Mouse (Mus musculus): ENCODE data around the gene Eef1a2. TPM values are rescaled to one million over a fixed set of nuclear protein-coding genes. Genes with fewer than 3 reads are reported as not detected.
A peak's percentile ranks its signal among the peaks of the same experiment; 100 is the strongest.

The Eef1a2 gene
- total RNA-seq, 2 experiments from 2014 or later: 1,080 to 1,201 TPM

- peak in 1 of 2 experiments; percentile 32 for DNase-seq (ENCODE audit: extremely low spot score in 1 of 2, low spot score in 1 of 2)
Measured at GRCm38 (mm10) chr2:181159091-181159514, 2.3 kb upstream of the Eef1a2 start.

GRCm38 (mm10) chr2:181158471-181158870, 1.7 kb upstream of the Eef1a2 start:
- DNase-seq (ENCODE audit: extremely low spot score in 1 of 2, low spot score in 1 of 2): no peak

- no peak for DNase-seq (ENCODE audit: extremely low spot score in 1 of 2, low spot score in 1 of 2)
Measured at GRCm38 (mm10) chr2:181157716-181158302, 995 bp upstream of the Eef1a2 start.

- no peak for DNase-seq (ENCODE audit: extremely low spot score in 1 of 2, low spot score in 1 of 2)
Measured at GRCm38 (mm10) chr2:181157180-181157579, 366 bp upstream of the Eef1a2 start.

GRCm38 (mm10) chr2:181155801-181156200, 1.0 kb downstream of the Eef1a2 start:
- DNase-seq (ENCODE audit: extremely low spot score in 1 of 2, low spot score in 1 of 2): no peak

GRCm38 (mm10) chr2:181154831-181155415, 1.9 kb downstream of the Eef1a2 start:
- DNase-seq (ENCODE audit: extremely low spot score in 1 of 2, low spot score in 1 of 2): no peak

- DNase-seq (ENCODE audit: extremely low spot score in 1 of 2, low spot score in 1 of 2): no peak
Measured at GRCm38 (mm10) chr2:181154361-181154760, 2.5 kb downstream of the Eef1a2 start.

GRCm38 (mm10) chr2:181153837-181154236, 3.0 kb downstream of the Eef1a2 start:
- DNase-seq (ENCODE audit: extremely low spot score in 1 of 2, low spot score in 1 of 2): no peak

GRCm38 (mm10) chr2:181153131-181153530, 3.7 kb downstream of the Eef1a2 start:
- no peak for DNase-seq (ENCODE audit: extremely low spot score in 1 of 2, low spot score in 1 of 2)

- DNase-seq (ENCODE audit: extremely low spot score in 1 of 2, low spot score in 1 of 2): peak in 1 of 2 experiments; percentile 12
Measured at GRCm38 (mm10) chr2:181152701-181153100, 4.1 kb downstream of the Eef1a2 start.

GRCm38 (mm10) chr2:181150281-181150680, 6.5 kb downstream of the Eef1a2 start:
- DNase-seq (ENCODE audit: extremely low spot score in 1 of 2, low spot score in 1 of 2): peak in 1 of 2 experiments; percentile 26

- DNase-seq (ENCODE audit: extremely low spot score in 1 of 2, low spot score in 1 of 2): peak in 1 of 2 experiments; percentile 8
Measured at GRCm38 (mm10) chr2:181148318-181148955, 8.4 kb downstream of the Eef1a2 start.

- peak in 1 of 2 experiments; percentile 13 for DNase-seq (ENCODE audit: extremely low spot score in 1 of 2, low spot score in 1 of 2)
Measured at GRCm38 (mm10) chr2:181147546-181148317, 9.1 kb downstream of the Eef1a2 start.

GRCm38 (mm10) chr2:181146976-181147545, 9.8 kb downstream of the Eef1a2 start:
- no peak for DNase-seq (ENCODE audit: extremely low spot score in 1 of 2, low spot score in 1 of 2)

- no peak for DNase-seq (ENCODE audit: extremely low spot score in 1 of 2, low spot score in 1 of 2)
Measured at GRCm38 (mm10) chr2:181144675-181145074, 12.1 kb downstream of the Eef1a2 start.

GRCm38 (mm10) chr2:181143509-181144276, 13.1 kb downstream of the Eef1a2 start:
- no peak for DNase-seq (ENCODE audit: extremely low spot score in 1 of 2, low spot score in 1 of 2)

GRCm38 (mm10) chr2:181142703-181143135, 14.1 kb downstream of the Eef1a2 start:
- DNase-seq (ENCODE audit: extremely low spot score in 1 of 2, low spot score in 1 of 2): no peak

- no peak for DNase-seq (ENCODE audit: extremely low spot score in 1 of 2, low spot score in 1 of 2)
Measured at GRCm38 (mm10) chr2:181139641-181140193, 17.1 kb downstream of the Eef1a2 start.

GRCm38 (mm10) chr2:181136934-181137333, 19.9 kb downstream of the Eef1a2 start:
- no peak for DNase-seq (ENCODE audit: extremely low spot score in 1 of 2, low spot score in 1 of 2)

- no peak for DNase-seq (ENCODE audit: extremely low spot score in 1 of 2, low spot score in 1 of 2)
Measured at GRCm38 (mm10) chr2:181135446-181135818, 21.4 kb downstream of the Eef1a2 start.
